In genomic region chr10:94549511-94550232, GRCm38 (mm10) we compare ENCODE assay signal across 8 mouse cellular contexts.
DNase-seq lines count a peak whose midpoint lies in the region; ATAC-seq lines count a peak whose summit lies in the region.

No protein-coding gene starts in this region.

- no peaks in the 10 kb centered on the region for H3K9me3 ChIP-seq in kidney, embryonic 15.5 days (replicated peaks)
- no peaks in the 10 kb centered on the region for H3K9me3 ChIP-seq in lung, embryonic 16.5 days (ENCODE audit: control insufficient read depth, low read length)

- ATAC-seq in kidney, embryonic 15.5 days (replicated peaks; ENCODE audit: low FRiP score) = no peak
- peak; percentile 31; the same call in 1 of the 2 replicates for ATAC-seq in lung, embryonic 16.5 days (ENCODE audit: low read depth)
- no peak for ATAC-seq in activated CD4-positive, CD25-positive, alpha-beta regulatory T cell, adult 4 months
- ATAC-seq in monocyte, adult 5-6 weeks (replicated peaks; ENCODE audit: insufficient number of reproducible peaks, low FRiP score, low TSS enrichment, poor library complexity, severe bottlenecking) = no peak

- 68% methylated on average over 4 of the region's 4 CpGs for WGBS in kidney, embryonic 15.5 days
- WGBS in lung, embryonic 16.5 days = 64% methylated on average over 4 of the region's 4 CpGs

- H3K27ac ChIP-seq in kidney, embryonic 15.5 days = no peak overlapping the region
- peak overlapping the region; percentile 59 for H3K27ac ChIP-seq in lung, embryonic 16.5 days (ENCODE audit: low read length)

- H3K27me3 ChIP-seq in kidney, embryonic 15.5 days = no peaks in the 10 kb centered on the region
- H3K27me3 ChIP-seq in lung, embryonic 16.5 days (ENCODE audit: control insufficient read depth, insufficient read depth, low read depth, low read length) = no peaks in the 10 kb centered on the region

- no peaks in the 10 kb centered on the region for H3K36me3 ChIP-seq in kidney, embryonic 15.5 days
- H3K36me3 ChIP-seq in lung, embryonic 16.5 days (ENCODE audit: control insufficient read depth, insufficient read depth, low read length) = no peaks in the 10 kb centered on the region

- no peak overlapping the region for H3K9ac ChIP-seq in kidney, embryonic 15.5 days
- H3K9ac ChIP-seq in lung, embryonic 16.5 days (ENCODE audit: low read length) = no peak overlapping the region

- H3K4me3 ChIP-seq in kidney, embryonic 15.5 days (replicated peaks) = no peak overlapping the region
- H3K4me3 ChIP-seq in lung, embryonic 16.5 days (ENCODE audit: low read length) = no peak overlapping the region

- H3K4me1 ChIP-seq in kidney, embryonic 15.5 days = peaks cover 29% of the 10 kb centered on the region
- peaks cover 36% of the 10 kb centered on the region for H3K4me1 ChIP-seq in lung, embryonic 16.5 days (replicated peaks; ENCODE audit: control insufficient read depth, insufficient read depth, low read length)

- no peak overlapping the region for H3K4me2 ChIP-seq in kidney, embryonic 15.5 days
- no peak overlapping the region for H3K4me2 ChIP-seq in lung, embryonic 16.5 days (ENCODE audit: low read depth, low read length)

- peak; percentile 39 for DNase-seq in kidney, adult 11 months
- DNase-seq in NIH3T3 (ENCODE audit: low read depth) = peak; percentile 51
- DNase-seq in heart, adult 8-10 months (ENCODE audit: low spot score) = peak; percentile 45
- DNase-seq in urinary bladder, postnatal 10 days (ENCODE audit: low spot score) = no peak
